Mouse (Mus musculus) neural tube, embryonic 13.5 days (tissue): Measurements from ENCODE around the gene Cdhr5. TPM values are rescaled to one million over a fixed set of nuclear protein-coding genes. Genes with fewer than 3 reads are reported as not detected.
"Not testable (repeated sequence)": the region's sequence is repeated elsewhere in the genome, so short reads cannot be mapped to it uniquely, and the experiment has no call there.

Experiments
- ATAC-seq: fragments of 200-750 bp; cut with Nextera tagmentation; 2 replicates; pipeline ENCODE4 v1.8.0; 2017; ENCODE audit warnings: low read depth, mild to moderate bottlenecking, moderate TSS enrichment, moderate library complexity
- H3K27ac ChIP-seq: fragments of 300-500 bp; sonication (generic); replicated peaks from 2 replicates; pipeline ENCODE4 v1.5.1; 2015; ENCODE audit warnings: moderate library complexity, mild to moderate bottlenecking, inconsistent platforms
- H3K27me3 ChIP-seq: fragments of 300-500 bp; sonication (generic); 2 replicates; pipeline ENCODE4 v1.6.1; 2015; ENCODE audit warnings: mild to moderate bottlenecking, inconsistent platforms
- H3K36me3 ChIP-seq: fragments of 300-500 bp; sonication (generic); 2 replicates; pipeline ENCODE4 v1.6.1; 2015; ENCODE audit warnings: mild to moderate bottlenecking, inconsistent platforms
- H3K4me1 ChIP-seq: fragments of 300-500 bp; sonication (generic); replicated peaks from 2 replicates; pipeline ENCODE4 v1.6.1; 2015; ENCODE audit warnings: inconsistent platforms
- H3K4me2 ChIP-seq: fragments of 300-500 bp; sonication (generic); 2 replicates; pipeline ENCODE4 v1.6.1; 2015; ENCODE audit warnings: inconsistent platforms, mild to moderate bottlenecking, moderate library complexity
- H3K4me3 ChIP-seq: fragments of 300-500 bp; sonication (generic); 2 replicates; pipeline ENCODE4 v1.5.1; 2015; ENCODE audit warnings: mild to moderate bottlenecking, inconsistent platforms
- H3K9ac ChIP-seq: fragments of 300-500 bp; sonication (generic); 2 replicates; pipeline ENCODE4 v1.6.1; 2015; ENCODE audit warnings: moderate library complexity, mild to moderate bottlenecking, inconsistent platforms
- H3K9me3 ChIP-seq: fragments of 300-500 bp; sonication (generic); 2 replicates; pipeline ENCODE4 v1.6.1; 2016; ENCODE audit warnings: inconsistent platforms
- WGBS: fragments of 180-500 bp; shearing (Covaris S2); methylation state at CpG from one replicate; pipeline ENCODE4 v1.1.7; 2015; 5-methylcytosine and 5-hydroxymethylcytosine counted together
- polyA plus RNA-seq: library from polyadenylated mRNA; unstranded; fragments of >200 nt; fragmentation: Nextera tagmentation; extraction: Ambion mirVana; gene quantifications from 2 replicates; pipeline ENCODE4 v1.2.1, GENCODE M21; 2015

Cdhr5 gene
- polyA plus RNA-seq, 1 experiment from 2014 or later: not detected

GRCm38 (mm10) chr7:141270631-141271030 lies 6.0 kb downstream of the Cdhr5 start:
- WGBS: 83% methylated on average over 3 of the region's 3 CpGs
- Histone ChIP-seq H3K4me3 (no peak overlapping the region), H3K4me2 (no peak overlapping the region), H3K9me3 (no peaks in the 10 kb centered on the region), H3K4me1 (peaks cover 10% of the 10 kb centered on the region), H3K36me3 (no peaks in the 10 kb centered on the region), H3K9ac (no peak overlapping the region), H3K27ac (no peak overlapping the region), H3K27me3 (no peaks in the 10 kb centered on the region)
- ATAC-seq: no peak

- Histone ChIP-seq H3K4me1 (peaks cover 18% of the 10 kb centered on the region), H3K27me3 (no peaks in the 10 kb centered on the region), H3K36me3 (0 out of 2 replicates have a peak, but pooled peaks cover 6% of the 10 kb centered on the region), H3K4me3 (no peak overlapping the region), H3K9ac (no peak overlapping the region), H3K9me3 (no peaks in the 10 kb centered on the region), H3K4me2 (no peak overlapping the region), H3K27ac (no peak overlapping the region)
- WGBS: 84% methylated on average over 14 of the region's 14 CpGs
- no peak for ATAC-seq
Measured at GRCm38 (mm10) chr7:141269273-141269545, 7.4 kb downstream of the Cdhr5 start.

GRCm38 (mm10) chr7:141268466-141269272 lies 7.9 kb downstream of the Cdhr5 start:
- Histone ChIP-seq H3K36me3 (peaks cover 12% of the 10 kb centered on the region), H3K4me1 (peaks cover 18% of the 10 kb centered on the region), H3K4me3 (no peak overlapping the region), H3K27me3 (no peaks in the 10 kb centered on the region), H3K9me3 (no peaks in the 10 kb centered on the region), H3K4me2 (no peak overlapping the region), H3K27ac (no peak overlapping the region), H3K9ac (no peak overlapping the region)
- WGBS: 83% methylated on average over 24 of the region's 24 CpGs
- no peak for ATAC-seq

GRCm38 (mm10) chr7:141265739-141266561 lies 10.6 kb downstream of the Cdhr5 start, which contains the start of gene Irf7:
Gene Irf7, minus strand, starts transcription at chr7:141266481.
- peaks cover 39% of the 10 kb centered on the region for H3K36me3 ChIP-seq
- peak within 1 kb of the TSS; percentile 59 for H3K4me2 ChIP-seq
- peak within 1 kb of the TSS; percentile 60 for H3K9ac ChIP-seq
- H3K4me1 ChIP-seq: peaks cover 18% of the 10 kb centered on the region
- peak; percentile 44 for ATAC-seq
- H3K9me3 ChIP-seq: no peaks in the 10 kb centered on the region
- no peaks in the 10 kb centered on the region for H3K27me3 ChIP-seq
- WGBS: 12% methylated on average over 25 of the region's 25 CpGs
- H3K27ac ChIP-seq: no peak within 1 kb of the TSS
- peak within 1 kb of the TSS; percentile 33 for H3K4me3 ChIP-seq

- Histone ChIP-seq H3K27me3 (no peaks in the 10 kb centered on the region), H3K4me1 (peaks cover 18% of the 10 kb centered on the region), H3K27ac (no peak overlapping the region), H3K4me2 (peak overlapping the region; percentile 59; the same call in 1 of the 2 replicates), H3K9me3 (no peaks in the 10 kb centered on the region), H3K4me3 (no peak overlapping the region), H3K9ac (no peak overlapping the region; the same call in 1 of the 2 replicates), H3K36me3 (peaks cover 45% of the 10 kb centered on the region)
- ATAC-seq: 0 out of 2 replicates have a peak, but pooled peaks have one; percentile 24
- WGBS: 43% methylated on average over 11 of the region's 11 CpGs
Measured at GRCm38 (mm10) chr7:141265411-141265738, 11.2 kb downstream of the Cdhr5 start.

GRCm38 (mm10) chr7:141264761-141265410 lies 11.7 kb downstream of the Cdhr5 start:
- peak; percentile 21; the same call in 1 of the 2 replicates for ATAC-seq
- WGBS: 39% methylated on average over 12 of the region's 12 CpGs
- no peak overlapping the region for H3K4me3 ChIP-seq
- no peak overlapping the region for H3K4me2 ChIP-seq
- no peak overlapping the region for H3K9ac ChIP-seq
- peaks cover 18% of the 10 kb centered on the region for H3K4me1 ChIP-seq
- H3K27me3 ChIP-seq: no peaks in the 10 kb centered on the region
- H3K27ac ChIP-seq: no peak overlapping the region
- no peaks in the 10 kb centered on the region for H3K9me3 ChIP-seq
- peaks cover 49% of the 10 kb centered on the region for H3K36me3 ChIP-seq

- Histone ChIP-seq H3K36me3 (peaks cover 57% of the 10 kb centered on the region), H3K9ac (no peak overlapping the region), H3K27me3 (no peaks in the 10 kb centered on the region), H3K9me3 (no peaks in the 10 kb centered on the region), H3K4me3 (no peak overlapping the region), H3K27ac (no peak overlapping the region), H3K4me1 (peaks cover 18% of the 10 kb centered on the region), H3K4me2 (no peak overlapping the region)
- ATAC-seq: no peak
- WGBS: 76% methylated on average over 11 of the region's 11 CpGs
Measured at GRCm38 (mm10) chr7:141264041-141264700, 12.4 kb downstream of the Cdhr5 start.

GRCm38 (mm10) chr7:141263640-141264039 lies 12.9 kb downstream of the Cdhr5 start:
- Histone ChIP-seq H3K9me3 (no peaks in the 10 kb centered on the region), H3K27me3 (no peaks in the 10 kb centered on the region), H3K9ac (no peak overlapping the region), H3K4me1 (peaks cover 18% of the 10 kb centered on the region), H3K27ac (no peak overlapping the region), H3K4me2 (no peak overlapping the region), H3K4me3 (no peak overlapping the region), H3K36me3 (peaks cover 62% of the 10 kb centered on the region)
- 91% methylated on average over 13 of the region's 13 CpGs for WGBS
- no peak for ATAC-seq

- Histone ChIP-seq H3K27ac (no peak overlapping the region), H3K4me1 (peaks cover 17% of the 10 kb centered on the region), H3K4me3 (no peak overlapping the region), H3K36me3 (peaks cover 83% of the 10 kb centered on the region), H3K9me3 (no peaks in the 10 kb centered on the region), H3K9ac (no peak overlapping the region), H3K27me3 (no peaks in the 10 kb centered on the region), H3K4me2 (no peak overlapping the region)
- no peak for ATAC-seq
- 95% methylated on average over 3 of the region's 3 CpGs for WGBS
Measured at GRCm38 (mm10) chr7:141261480-141261879, 15.1 kb downstream of the Cdhr5 start.

GRCm38 (mm10) chr7:141256159-141256558 lies 20.4 kb downstream of the Cdhr5 start:
- Histone ChIP-seq H3K9me3 (no peaks in the 10 kb centered on the region), H3K27ac (no peak overlapping the region), H3K36me3 (peaks cover 95% of the 10 kb centered on the region), H3K27me3 (no peaks in the 10 kb centered on the region), H3K4me1 (no peaks in the 10 kb centered on the region), H3K4me2 (no peak overlapping the region), H3K9ac (no peak overlapping the region), H3K4me3 (no peak overlapping the region)
- 93% methylated on average over 10 of the region's 10 CpGs for WGBS
- ATAC-seq: no peak

GRCm38 (mm10) chr7:141250486-141250885 lies 26.1 kb downstream of the Cdhr5 start:
- WGBS: 94% methylated on average over 4 of the region's 4 CpGs
- not testable (repeated sequence) for H3K4me1 ChIP-seq, H3K9ac ChIP-seq, H3K4me2 ChIP-seq, H3K9me3 ChIP-seq, H3K4me3 ChIP-seq, ATAC-seq, H3K27ac ChIP-seq, H3K27me3 ChIP-seq
- H3K36me3 ChIP-seq: peaks cover 96% of the 10 kb centered on the region
